Mouse (Mus musculus) left cerebral cortex, postnatal 14 days (tissue): Measurements from ENCODE around the gene Sox2. TPM values are rescaled to one million over a fixed set of nuclear protein-coding genes. Genes with fewer than 3 reads are reported as not detected.

Experiments
- DNase-seq, 2 experiments: peaks; one replicate each; pipeline ENCODE4 v3.0.0; 2021 to 2022; ENCODE audit warnings: low spot score in 2 of 2, mixed read lengths in 1 of 2
- intact Hi-C: fragments of 180-260 bp; cut with DNase I; formaldehyde crosslinking; loops from one replicate; pipeline ENCODE4 v1.15.1; 2025
- total RNA-seq, 2 experiments: library from RNA; stranded (reverse); gene quantifications; 2 replicates each; pipeline ENCODE4 v1.2.3; 2021

The Sox2 gene
- total RNA-seq, 2 experiments from 2014 or later: 27.8 to 45.3 TPM

GRCm38 (mm10) chr3:34641756-34642497 lies 8.3 kb upstream of the Sox2 start:
- DNase-seq: no peak
- intact Hi-C loops: loop anchor here (2.0 to 5.0 kb wide), 3 partner anchors 80 to 310 kb away; no protein-coding TSS in a partner anchor

- intact Hi-C loops: loop anchor here (2.0 to 5.0 kb wide), 3 partner anchors 80 to 310 kb away; no protein-coding TSS in a partner anchor
- DNase-seq: peak; percentile 77 to 83
Observed at GRCm38 (mm10) chr3:34642498-34642941, 7.7 kb upstream of the Sox2 start.

DNA sequence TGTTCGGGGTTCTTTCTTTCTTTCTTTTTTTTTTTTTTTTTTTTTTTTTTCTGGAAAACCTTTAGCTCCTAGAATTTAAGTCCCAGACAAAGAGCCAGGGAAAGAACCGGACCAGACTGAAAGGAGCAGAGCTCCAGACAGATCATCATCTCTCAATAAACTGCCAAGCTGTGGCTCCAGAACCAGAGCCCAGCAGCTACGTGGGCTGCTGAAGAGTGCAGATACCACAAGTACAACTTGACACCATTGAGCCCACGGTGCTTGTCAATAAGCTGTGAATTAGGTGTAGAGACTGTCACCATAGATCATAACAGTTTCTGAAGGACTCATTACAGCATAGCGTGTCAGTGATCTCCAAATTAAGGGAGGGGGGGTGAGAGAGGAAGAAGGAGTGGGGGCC lies 7.1 kb upstream of the Sox2 start:
- intact Hi-C loops: loop anchor here (2.0 to 5.0 kb wide), 3 partner anchors 81 to 311 kb away; no protein-coding TSS in a partner anchor
- DNase-seq: no peak

- intact Hi-C loops: loop anchor here (2.0 to 5.0 kb wide), 3 partner anchors 81 to 311 kb away; no protein-coding TSS in a partner anchor
- no peak for DNase-seq
Observed at GRCm38 (mm10) chr3:34643536-34644115, 6.6 kb upstream of the Sox2 start.

- DNase-seq: no peak
- intact Hi-C loops: loop anchor here (2.0 to 5.0 kb wide), 2 partner anchors 457 to 696 kb away; no protein-coding TSS in a partner anchor
Observed at GRCm38 (mm10) chr3:34646169-34646568, 4.0 kb upstream of the Sox2 start.

- intact Hi-C loops: loop anchor here (1.0 to 5.0 kb wide), 4 partner anchors 455 to 927 kb away; no protein-coding TSS in a partner anchor
- DNase-seq: peak; percentile 87 to 89
Observed at GRCm38 (mm10) chr3:34647688-34648087, 2.5 kb upstream of the Sox2 start.

DNA sequence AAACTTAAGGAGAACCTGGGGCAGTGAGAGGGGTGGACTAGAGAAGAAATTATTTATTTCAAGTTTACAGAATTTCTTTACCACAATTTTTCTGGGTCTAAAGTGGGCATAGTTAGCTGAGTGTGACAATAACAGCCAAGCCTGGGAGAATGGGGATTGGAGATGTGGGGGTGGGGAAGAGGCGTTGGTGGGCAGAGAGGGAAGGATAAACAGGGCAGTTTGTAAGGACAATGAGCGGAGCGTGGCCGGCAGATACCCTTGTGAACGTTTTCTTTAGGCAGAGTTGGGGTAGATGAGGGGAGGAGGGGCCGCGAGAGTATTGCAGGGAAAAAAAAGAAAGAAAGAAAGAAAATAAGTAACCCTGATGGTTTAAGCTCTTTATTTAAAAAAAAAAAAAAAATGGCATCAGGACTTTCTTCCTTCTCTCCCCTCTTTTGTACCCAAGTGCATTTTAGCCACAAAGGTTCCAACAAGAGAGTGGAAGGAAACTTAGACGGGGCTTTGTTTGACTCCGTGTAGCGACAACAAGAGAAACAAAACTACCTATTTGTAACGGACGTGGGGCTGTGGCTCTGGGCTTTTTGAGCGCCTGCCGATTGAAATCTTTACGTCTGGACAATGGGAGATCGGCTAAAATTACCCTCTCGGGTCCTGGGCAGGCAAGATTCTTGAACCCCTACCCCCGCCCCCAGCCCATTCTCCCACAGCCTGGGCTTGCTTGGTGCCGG lies 1.9 kb upstream of the Sox2 start:
- no peak for DNase-seq
- intact Hi-C loops: loop anchor here (2.0 to 5.0 kb wide), 2 partner anchors 694 to 927 kb away; no protein-coding TSS in a partner anchor

- intact Hi-C loops: loop anchor here (2.0 to 5.0 kb wide), 2 partner anchors 693 to 926 kb away; no protein-coding TSS in a partner anchor
- no peak for DNase-seq
Observed at GRCm38 (mm10) chr3:34648833-34649719, 1.1 kb upstream of the Sox2 start.

- intact Hi-C loops: loop anchor here (2.0 kb wide), 1 partner anchor 14 kb away; no protein-coding TSS in a partner anchor
- peak in 1 of 2 experiments; percentile 19 for DNase-seq
Observed at GRCm38 (mm10) chr3:34650621-34651361, 586 bp downstream of the Sox2 start.

DNA sequence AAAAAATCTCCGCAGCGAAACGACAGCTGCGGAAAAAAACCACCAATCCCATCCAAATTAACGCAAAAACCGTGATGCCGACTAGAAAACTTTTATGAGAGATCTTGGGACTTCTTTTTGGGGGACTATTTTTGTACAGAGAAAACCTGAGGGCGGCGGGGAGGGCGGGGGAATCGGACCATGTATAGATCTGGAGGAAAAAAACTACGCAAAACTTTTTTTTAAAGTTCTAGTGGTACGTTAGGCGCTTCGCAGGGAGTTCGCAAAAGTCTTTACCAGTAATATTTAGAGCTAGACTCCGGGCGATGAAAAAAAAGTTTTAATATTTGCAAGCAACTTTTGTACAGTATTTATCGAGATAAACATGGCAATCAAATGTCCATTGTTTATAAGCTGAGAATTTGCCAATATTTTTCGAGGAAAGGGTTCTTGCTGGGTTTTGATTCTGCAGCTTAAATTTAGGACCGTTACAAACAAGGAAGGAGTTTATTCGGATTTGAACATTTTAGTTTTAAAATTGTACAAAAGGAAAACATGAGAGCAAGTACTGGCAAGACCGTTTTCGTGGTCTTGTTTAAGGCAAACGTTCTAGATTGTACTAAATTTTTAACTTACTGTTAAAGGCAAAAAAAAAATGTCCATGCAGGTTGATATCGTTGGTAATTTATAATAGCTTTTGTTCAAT lies 1.4 kb downstream of the Sox2 start:
- intact Hi-C loops: loop anchor here (2.0 kb wide), 1 partner anchor 13 kb away; no protein-coding TSS in a partner anchor
- no peak for DNase-seq

GRCm38 (mm10) chr3:34652616-34653015 lies 2.4 kb downstream of the Sox2 start:
- intact Hi-C loops: no loop called here
- peak in 1 of 2 experiments; percentile 16 for DNase-seq

- intact Hi-C loops: no loop called here
- no peak for DNase-seq
Observed at GRCm38 (mm10) chr3:34653235-34653976, 3.2 kb downstream of the Sox2 start.

DNA sequence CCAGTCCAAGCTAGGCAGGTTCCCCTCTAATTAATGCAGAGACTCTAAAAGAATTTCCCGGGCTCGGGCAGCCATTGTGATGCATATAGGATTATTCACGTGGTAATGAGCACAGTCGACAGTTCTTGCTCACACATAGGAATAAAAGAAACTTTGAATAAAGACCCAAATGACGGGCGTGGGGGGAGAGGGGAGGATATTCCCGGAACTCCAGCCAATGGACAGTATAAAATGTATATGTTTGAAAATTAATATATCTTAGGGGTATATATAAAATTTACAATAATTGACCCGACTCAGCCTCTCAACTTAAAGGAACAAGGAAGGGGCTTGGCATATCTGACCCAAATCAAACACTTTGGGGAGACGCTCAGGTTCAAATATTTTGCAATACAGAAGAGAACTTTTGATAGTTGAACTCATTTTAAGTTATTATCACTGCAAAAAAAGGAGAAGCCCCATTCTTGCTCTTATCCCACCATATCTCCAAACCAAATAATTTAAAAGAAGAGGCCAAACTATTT lies 3.8 kb downstream of the Sox2 start:
- DNase-seq: no peak
- intact Hi-C loops: no loop called here

DNA sequence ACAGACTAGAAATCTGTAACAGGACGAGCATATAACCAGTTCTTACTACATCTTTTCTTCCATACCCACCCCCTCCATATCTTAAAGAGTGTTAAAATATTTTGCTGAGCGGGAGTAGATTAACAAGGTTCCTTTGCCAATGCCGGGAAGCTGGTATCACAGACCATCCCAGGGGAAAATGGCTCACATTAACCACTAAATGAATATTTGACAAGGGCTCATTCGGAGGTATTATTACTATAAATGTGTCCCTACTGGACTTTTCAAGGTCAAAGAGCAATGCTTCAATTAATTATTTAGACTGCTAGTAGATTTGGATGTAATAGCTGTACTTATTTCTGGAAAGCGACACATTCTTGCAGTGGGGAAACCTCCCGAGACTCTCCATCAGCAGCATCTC lies 4.6 kb downstream of the Sox2 start:
- intact Hi-C loops: no loop called here
- DNase-seq: no peak

DNA sequence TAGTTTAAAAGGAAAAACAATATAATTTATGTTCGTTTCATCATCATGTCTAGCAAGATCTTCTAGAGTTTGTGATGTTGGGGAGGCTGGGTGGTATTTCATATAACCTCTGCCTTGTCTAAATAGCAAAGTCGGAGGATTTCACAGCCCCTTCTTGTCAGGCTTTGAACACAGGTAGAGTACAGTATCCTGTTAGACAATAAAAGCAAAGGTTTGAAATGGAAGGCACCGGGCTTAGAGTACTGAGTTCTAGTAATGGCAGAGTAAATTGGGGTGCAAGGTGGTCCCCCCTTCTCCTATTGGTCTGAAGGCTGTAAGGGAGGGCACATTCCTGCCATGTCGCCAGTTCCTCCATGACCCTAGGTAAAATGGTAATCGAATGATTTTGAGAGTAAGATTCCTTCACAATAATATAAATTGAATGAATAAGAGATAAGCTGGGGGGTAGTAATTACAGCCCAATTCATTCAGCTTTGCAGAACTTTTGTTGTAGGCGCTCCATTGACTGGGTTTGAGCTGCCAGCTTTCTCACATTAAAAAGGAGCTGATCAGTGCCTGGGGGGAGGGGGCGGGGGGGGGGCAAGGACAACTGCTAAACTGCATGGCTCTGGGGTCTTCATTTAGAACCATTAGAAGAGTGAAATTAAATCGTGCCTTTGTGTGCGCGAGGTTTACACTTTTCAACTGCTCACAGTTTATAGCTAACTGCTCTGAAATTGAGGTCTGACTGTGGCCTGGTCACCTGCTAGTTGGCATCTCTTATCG lies 5.3 kb downstream of the Sox2 start:
- intact Hi-C loops: no loop called here

GRCm38 (mm10) chr3:34656153-34656552 lies 5.9 kb downstream of the Sox2 start:
- no peak for DNase-seq
- intact Hi-C loops: no loop called here

More for the DNA sequence above, 5.3 kb downstream of the Sox2 start:
- no peak for DNase-seq
